Mouse (Mus musculus): Measurements from ENCODE around the gene Slc27a3. TPM values are rescaled to one million over a fixed set of nuclear protein-coding genes. Genes with fewer than 3 reads are reported as not detected.

The Slc27a3 gene
- polyA plus RNA-seq (2015; fragmentation: Nextera tagmentation; extraction: Ambion mirVana) = 5.5 and 7.2 TPM in 2 replicates

GRCm38 (mm10) chr3:90389511-90390490 is at the start of gene Slc27a3:
TSS of gene Slc27a3 (minus strand) at chr3:90389938.
- WGBS = 2% methylated on average over 55 of the region's 55 CpGs
- Histone ChIP-seq H3K27me3 (replicated peaks) (no peaks in the 10 kb centered on the region), H3K27ac (replicated peaks) (peak within 1 kb of the TSS; percentile 83)

GRCm38 (mm10) chr3:90437131-90437530 is 47.4 kb upstream of the Slc27a3 start:
- H3K9me3 ChIP-seq = no peaks in the 10 kb centered on the region
- H3K27me3 ChIP-seq (replicated peaks) = no peaks in the 10 kb centered on the region
- ATAC-seq (ENCODE audit: extremely low read depth, insufficient number of reproducible peaks, low FRiP score, low TSS enrichment) = no peak
- no peak overlapping the region for H3K4me3 ChIP-seq
- no peak overlapping the region for H3K27ac ChIP-seq (replicated peaks)
- no peaks in the 10 kb centered on the region for H3K36me3 ChIP-seq
- no peak overlapping the region for H3K9ac ChIP-seq
- H3K4me1 ChIP-seq = peaks cover 9% of the 10 kb centered on the region
- 56% methylated on average over 4 of the region's 4 CpGs for WGBS
- H3K4me2 ChIP-seq = no peak overlapping the region

More at GRCm38 (mm10) chr3:90389511-90390490, at the start of gene Slc27a3:
- peak within 1 kb of the TSS; percentile 68 for H3K4me3 ChIP-seq
- peak within 1 kb of the TSS; percentile 97 for H3K4me2 ChIP-seq
- peak within 1 kb of the TSS; percentile 86 for H3K9ac ChIP-seq
- H3K4me1 ChIP-seq = peaks cover 34% of the 10 kb centered on the region
- peak; percentile 38; the same call in 1 of the 2 replicates for ATAC-seq (ENCODE audit: extremely low read depth, insufficient number of reproducible peaks, low FRiP score, low TSS enrichment)
- H3K36me3 ChIP-seq = peaks cover 58% of the 10 kb centered on the region
- H3K9me3 ChIP-seq = no peaks in the 10 kb centered on the region

GRCm38 (mm10) chr3:90434073-90434730 is 44.5 kb upstream of the Slc27a3 start:
- Histone ChIP-seq H3K4me2 (peak overlapping the region; percentile 84), H3K27me3 (replicated peaks) (no peaks in the 10 kb centered on the region), H3K36me3 (0 out of 2 replicates have a peak, but pooled peaks cover 2% of the 10 kb centered on the region), H3K4me3 (peak overlapping the region; percentile 77), H3K9me3 (no peaks in the 10 kb centered on the region), H3K27ac (replicated peaks) (peak overlapping the region; percentile 96), H3K9ac (peak overlapping the region; percentile 80), H3K4me1 (peaks cover 37% of the 10 kb centered on the region)
- 55% methylated on average over 11 of the region's 11 CpGs for WGBS
- no peak for ATAC-seq (ENCODE audit: extremely low read depth, insufficient number of reproducible peaks, low FRiP score, low TSS enrichment)

GRCm38 (mm10) chr3:90433381-90434020 is 43.8 kb upstream of the Slc27a3 start, which contains the start of gene Ints3:
TSS of gene Ints3 (minus strand) at chr3:90433622.
- Histone ChIP-seq H3K27ac (replicated peaks) (peak within 1 kb of the TSS; percentile 96), H3K9me3 (no peaks in the 10 kb centered on the region), H3K27me3 (replicated peaks) (no peaks in the 10 kb centered on the region), H3K4me1 (peaks cover 44% of the 10 kb centered on the region), H3K4me2 (peak within 1 kb of the TSS; percentile 84), H3K9ac (peak within 1 kb of the TSS; percentile 94), H3K36me3 (0 out of 2 replicates have a peak, but pooled peaks cover 2% of the 10 kb centered on the region), H3K4me3 (peak within 1 kb of the TSS; percentile 77)
- ATAC-seq (ENCODE audit: extremely low read depth, insufficient number of reproducible peaks, low FRiP score, low TSS enrichment) = peak; percentile 97
- WGBS = 1% methylated on average over 52 of the region's 52 CpGs

GRCm38 (mm10) chr3:90432811-90433219 is 43.1 kb upstream of the Slc27a3 start:
- Histone ChIP-seq H3K36me3 (0 out of 2 replicates have a peak, but pooled peaks cover 2% of the 10 kb centered on the region), H3K4me2 (peak overlapping the region; percentile 84), H3K4me3 (peak overlapping the region; percentile 77), H3K4me1 (peaks cover 50% of the 10 kb centered on the region), H3K27me3 (replicated peaks) (no peaks in the 10 kb centered on the region), H3K9ac (peak overlapping the region; percentile 94), H3K27ac (replicated peaks) (peak overlapping the region; percentile 96), H3K9me3 (no peaks in the 10 kb centered on the region)
- ATAC-seq (ENCODE audit: extremely low read depth, insufficient number of reproducible peaks, low FRiP score, low TSS enrichment) = no peak
- WGBS = under 1% methylated on average over 12 of the region's 12 CpGs

- 20% methylated on average over 2 of the region's 2 CpGs for WGBS
- no peak for ATAC-seq (ENCODE audit: extremely low read depth, insufficient number of reproducible peaks, low FRiP score, low TSS enrichment)
- H3K9ac ChIP-seq = peak overlapping the region; percentile 94
- peaks cover 51% of the 10 kb centered on the region for H3K4me1 ChIP-seq
- H3K4me2 ChIP-seq = peak overlapping the region; percentile 84
- 0 out of 2 replicates have a peak, but pooled peaks cover 2% of the 10 kb centered on the region for H3K36me3 ChIP-seq
- no peaks in the 10 kb centered on the region for H3K9me3 ChIP-seq
- peak overlapping the region; percentile 96; the same call in 1 of the 2 replicates for H3K27ac ChIP-seq (replicated peaks)
- no peaks in the 10 kb centered on the region for H3K27me3 ChIP-seq (replicated peaks)
- peak overlapping the region; percentile 77 for H3K4me3 ChIP-seq
Measured at GRCm38 (mm10) chr3:90432348-90432747, 42.6 kb upstream of the Slc27a3 start.

GRCm38 (mm10) chr3:90429576-90429975 is 39.8 kb upstream of the Slc27a3 start:
- ATAC-seq (ENCODE audit: extremely low read depth, insufficient number of reproducible peaks, low FRiP score, low TSS enrichment) = no peak
- H3K9ac ChIP-seq = no peak overlapping the region
- 68% methylated on average over 3 of the region's 3 CpGs for WGBS
- H3K36me3 ChIP-seq = peaks cover 13% of the 10 kb centered on the region
- peaks cover 60% of the 10 kb centered on the region for H3K4me1 ChIP-seq
- H3K27ac ChIP-seq (replicated peaks) = no peak overlapping the region
- peak overlapping the region; percentile 0; the same call in 1 of the 2 replicates for H3K4me2 ChIP-seq
- H3K4me3 ChIP-seq = no peak overlapping the region
- no peaks in the 10 kb centered on the region for H3K9me3 ChIP-seq
- H3K27me3 ChIP-seq (replicated peaks) = no peaks in the 10 kb centered on the region

- H3K4me1 ChIP-seq = peaks cover 55% of the 10 kb centered on the region
- no peak overlapping the region for H3K4me2 ChIP-seq
- peaks cover 25% of the 10 kb centered on the region for H3K36me3 ChIP-seq
- H3K9ac ChIP-seq = peak overlapping the region; percentile 6; the same call in 1 of the 2 replicates
- 0 out of 2 replicates have a peak overlapping the region, but pooled peaks have one; percentile 7 for H3K27ac ChIP-seq (replicated peaks)
- no peaks in the 10 kb centered on the region for H3K9me3 ChIP-seq
- no peak overlapping the region for H3K4me3 ChIP-seq
- 61% methylated on average over 6 of the region's 6 CpGs for WGBS
- no peaks in the 10 kb centered on the region for H3K27me3 ChIP-seq (replicated peaks)
- ATAC-seq (ENCODE audit: extremely low read depth, insufficient number of reproducible peaks, low FRiP score, low TSS enrichment) = no peak
Measured at GRCm38 (mm10) chr3:90428186-90428585, 38.4 kb upstream of the Slc27a3 start.

GRCm38 (mm10) chr3:90427574-90427973 is 37.8 kb upstream of the Slc27a3 start:
- H3K9ac ChIP-seq = no peak overlapping the region
- no peak overlapping the region for H3K27ac ChIP-seq (replicated peaks)
- no peaks in the 10 kb centered on the region for H3K27me3 ChIP-seq (replicated peaks)
- 67% methylated on average over 1 of the region's 1 CpGs for WGBS
- ATAC-seq (ENCODE audit: extremely low read depth, insufficient number of reproducible peaks, low FRiP score, low TSS enrichment) = no peak
- no peaks in the 10 kb centered on the region for H3K9me3 ChIP-seq
- H3K36me3 ChIP-seq = peaks cover 31% of the 10 kb centered on the region
- H3K4me1 ChIP-seq = peaks cover 55% of the 10 kb centered on the region
- no peak overlapping the region for H3K4me3 ChIP-seq
- no peak overlapping the region for H3K4me2 ChIP-seq

- 81% methylated on average over 2 of the region's 2 CpGs for whole genome bisulfite sequencing
Measured at GRCm38 (mm10) chr3:90425499-90425898, 35.8 kb upstream of the Slc27a3 start.

More at GRCm38 (mm10) chr3:90425499-90425898, 35.8 kb upstream of the Slc27a3 start:
- no peak overlapping the region for H3K27ac ChIP-seq (replicated peaks)
- no peak overlapping the region for H3K4me2 ChIP-seq
- no peak overlapping the region for H3K4me3 ChIP-seq
- no peaks in the 10 kb centered on the region for H3K9me3 ChIP-seq
- peaks cover 49% of the 10 kb centered on the region for H3K36me3 ChIP-seq
- no peak for ATAC-seq (ENCODE audit: extremely low read depth, insufficient number of reproducible peaks, low FRiP score, low TSS enrichment)
- no peak overlapping the region for H3K9ac ChIP-seq
- H3K27me3 ChIP-seq (replicated peaks) = no peaks in the 10 kb centered on the region
- peaks cover 35% of the 10 kb centered on the region for H3K4me1 ChIP-seq

Measured in heart, embryonic 13.5 days (tissue).